Mouse (Mus musculus): ENCODE measurements around the gene Ddost. TPM values are rescaled to one million over a fixed set of nuclear protein-coding genes. Genes with fewer than 3 reads are reported as not detected.
A peak's percentile ranks its signal among the peaks of the same experiment; 100 is the strongest.

Ddost gene
- polyA plus RNA-seq, 1 experiment from 2014 or later, result 279 TPM

DNA sequence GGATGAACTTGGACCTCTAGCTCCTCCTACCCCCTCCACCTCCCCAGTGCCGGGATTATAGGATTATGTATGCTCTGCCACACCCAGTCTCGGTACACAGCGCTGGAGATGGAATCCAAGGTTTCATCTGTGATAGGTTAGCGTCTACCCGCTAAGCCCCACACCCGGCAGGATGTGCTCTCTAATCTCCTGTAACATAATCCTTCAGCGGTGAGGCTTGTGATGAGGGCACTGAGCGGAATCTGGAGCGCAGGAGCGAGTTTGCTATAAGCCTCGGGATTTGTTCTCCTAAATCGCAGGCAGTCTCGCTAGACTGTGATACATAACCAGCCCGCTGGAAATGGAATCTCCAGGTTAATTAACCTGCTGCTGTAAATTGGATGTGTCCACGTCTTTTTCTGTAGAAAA is 25.7 kb downstream of the Ddost start:
- Histone ChIP-seq H3K9me3 (0 out of 2 replicates have a peak, but pooled peaks cover 3% of the 10 kb centered on the region), H3K4me1 (peaks cover 27% of the 10 kb centered on the region), H3K36me3 (replicated peaks) (no peaks in the 10 kb centered on the region), H3K27ac (no peak overlapping the region), H3K4me3 (no peak overlapping the region), H3K27me3 (ENCODE audit: poor library complexity, severe bottlenecking) (peaks cover 17% of the 10 kb centered on the region)
- WGBS, result 9% methylated on average over 15 of the region's 15 CpGs
- peak; percentile 25 for DNase-seq (ENCODE audit: extremely low spot score, low spot score)

DNA sequence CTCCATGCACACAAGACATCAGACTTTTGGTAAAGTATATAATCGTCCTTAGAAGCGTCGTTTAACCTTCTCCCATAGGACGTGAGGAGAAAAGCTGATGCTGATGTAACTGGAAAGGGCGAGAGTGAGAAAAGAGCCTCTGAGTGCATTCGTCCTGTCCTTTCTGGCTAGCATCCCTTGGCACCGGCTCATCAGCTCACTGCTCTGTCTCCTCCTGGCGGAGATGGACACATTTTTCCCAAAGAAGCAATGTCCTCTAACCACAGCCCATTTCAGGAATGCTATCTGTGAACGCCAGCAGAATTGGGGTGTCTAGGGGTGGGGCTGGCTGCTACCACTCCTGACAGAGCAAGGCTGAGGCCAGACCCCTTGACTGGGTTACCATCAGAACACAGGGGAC is 27.1 kb downstream of the Ddost start:
- H3K27ac ChIP-seq, result no peak overlapping the region
- peaks cover 17% of the 10 kb centered on the region for H3K27me3 ChIP-seq (ENCODE audit: poor library complexity, severe bottlenecking)
- H3K4me3 ChIP-seq, result no peak overlapping the region
- no peaks in the 10 kb centered on the region for H3K36me3 ChIP-seq (replicated peaks)
- DNase-seq (ENCODE audit: extremely low spot score, low spot score), result no peak
- WGBS, result 86% methylated on average over 9 of the region's 9 CpGs
- peaks cover 15% of the 10 kb centered on the region for H3K4me1 ChIP-seq
- H3K9me3 ChIP-seq, result 0 out of 2 replicates have a peak, but pooled peaks cover 3% of the 10 kb centered on the region

DNA sequence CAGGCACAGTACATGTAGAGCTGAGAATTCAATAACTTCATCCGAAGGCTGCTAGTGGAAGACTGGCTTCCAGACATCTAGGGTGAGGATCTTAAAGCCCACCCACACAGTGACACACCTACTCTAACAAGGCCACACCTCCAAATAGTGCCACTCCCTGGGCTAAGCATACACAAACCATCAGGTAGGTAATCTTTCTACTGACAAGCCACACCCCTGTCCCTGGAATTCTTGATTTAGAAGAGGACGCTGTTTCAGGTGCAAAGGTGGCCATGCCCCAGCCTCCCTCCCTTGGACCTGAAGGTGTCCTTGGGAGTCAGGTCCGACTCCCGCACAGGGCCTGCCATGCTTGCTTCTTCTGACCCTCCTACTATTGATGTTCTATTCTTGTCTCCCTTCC is 28.6 kb downstream of the Ddost start:
- Histone ChIP-seq H3K27ac (no peak overlapping the region), H3K36me3 (replicated peaks) (no peaks in the 10 kb centered on the region), H3K27me3 (ENCODE audit: poor library complexity, severe bottlenecking) (peaks cover 17% of the 10 kb centered on the region), H3K4me3 (no peak overlapping the region), H3K4me1 (peaks cover 11% of the 10 kb centered on the region), H3K9me3 (0 out of 2 replicates have a peak, but pooled peaks cover under 1% of the 10 kb centered on the region)
- no peak for DNase-seq (ENCODE audit: extremely low spot score, low spot score)
- WGBS, result 89% methylated on average over 4 of the region's 4 CpGs

DNA sequence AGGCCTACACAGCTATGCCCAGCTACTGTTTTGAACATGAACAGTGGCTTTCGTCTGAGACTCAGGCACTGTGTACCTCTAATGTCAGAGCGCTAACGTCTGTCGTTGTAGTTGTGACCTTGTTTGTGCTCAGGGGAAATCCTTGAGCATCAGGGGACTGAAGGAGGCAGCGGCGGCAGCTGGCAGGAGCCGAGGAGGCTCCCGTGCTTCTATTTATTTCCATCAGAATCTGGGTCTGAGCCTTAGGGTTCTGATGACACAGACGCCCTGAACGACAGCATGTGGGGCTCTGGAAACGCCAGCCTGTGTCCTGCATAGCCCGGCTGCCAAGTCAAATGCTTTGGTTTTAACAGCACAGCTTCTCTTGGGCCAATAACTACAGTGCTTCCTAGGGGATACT is 30.5 kb downstream of the Ddost start:
- no peak overlapping the region for H3K4me3 ChIP-seq
- no peak for DNase-seq (ENCODE audit: extremely low spot score, low spot score)
- peaks cover 17% of the 10 kb centered on the region for H3K27me3 ChIP-seq (ENCODE audit: poor library complexity, severe bottlenecking)
- H3K9me3 ChIP-seq, result no peaks in the 10 kb centered on the region
- H3K36me3 ChIP-seq (replicated peaks), result no peaks in the 10 kb centered on the region
- 89% methylated on average over 12 of the region's 12 CpGs for WGBS
- peaks cover 10% of the 10 kb centered on the region for H3K4me1 ChIP-seq
- no peak overlapping the region for H3K27ac ChIP-seq

DNA sequence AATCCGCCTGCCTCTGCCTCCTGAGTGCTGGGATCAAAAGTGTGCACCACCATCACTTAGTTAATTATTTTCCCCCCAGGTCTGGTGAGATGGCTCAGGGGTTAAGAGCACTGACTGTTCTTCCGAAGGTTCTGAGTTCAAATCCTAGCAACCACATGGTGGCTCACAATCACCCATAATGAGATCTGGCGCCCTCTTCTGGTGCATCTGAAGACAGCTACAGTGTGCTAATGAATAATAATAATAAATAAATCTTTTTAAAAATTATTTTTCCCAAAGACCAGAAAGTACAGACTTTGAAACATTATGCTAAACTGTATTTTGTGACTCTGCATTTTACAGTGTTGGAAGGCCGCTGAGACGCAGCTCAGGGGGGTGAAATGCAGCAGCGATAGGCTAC is 31.1 kb downstream of the Ddost start:
- no peak overlapping the region for H3K27ac ChIP-seq
- H3K36me3 ChIP-seq (replicated peaks), result no peaks in the 10 kb centered on the region
- H3K9me3 ChIP-seq, result no peaks in the 10 kb centered on the region
- peaks cover 15% of the 10 kb centered on the region for H3K27me3 ChIP-seq (ENCODE audit: poor library complexity, severe bottlenecking)
- H3K4me1 ChIP-seq, result peaks cover 4% of the 10 kb centered on the region
- no peak for DNase-seq (ENCODE audit: extremely low spot score, low spot score)
- H3K4me3 ChIP-seq, result no peak overlapping the region
- 88% methylated on average over 6 of the region's 6 CpGs for WGBS

DNA sequence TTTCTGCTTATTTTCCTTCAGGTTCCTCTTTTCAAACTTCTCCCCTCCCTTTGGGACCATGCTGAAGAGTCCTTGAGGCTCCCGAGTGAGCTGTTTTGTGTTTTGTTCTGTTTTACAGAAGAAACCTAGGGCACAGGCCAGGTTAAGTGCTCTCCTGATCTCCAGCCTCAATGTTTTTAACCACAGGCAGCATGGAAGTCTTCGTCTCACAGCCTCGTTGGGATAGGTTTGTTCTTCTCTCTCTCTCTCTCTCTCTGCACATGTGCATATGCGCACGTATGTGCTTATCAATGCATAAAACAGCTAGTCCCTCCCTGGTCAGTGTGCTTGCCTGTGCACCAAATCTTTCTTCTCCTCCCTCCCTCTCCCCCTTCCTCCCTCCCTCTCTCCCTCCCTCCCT is 32.3 kb downstream of the Ddost start:
- Histone ChIP-seq H3K4me3 (no peak overlapping the region), H3K27me3 (ENCODE audit: poor library complexity, severe bottlenecking) (peaks cover 3% of the 10 kb centered on the region; the same call in 1 of the 2 replicates), H3K4me1 (no peaks in the 10 kb centered on the region), H3K27ac (no peak overlapping the region), H3K36me3 (replicated peaks) (no peaks in the 10 kb centered on the region), H3K9me3 (no peaks in the 10 kb centered on the region)
- no peak for DNase-seq (ENCODE audit: extremely low spot score, low spot score)
- 86% methylated on average over 5 of the region's 5 CpGs for WGBS

DNA sequence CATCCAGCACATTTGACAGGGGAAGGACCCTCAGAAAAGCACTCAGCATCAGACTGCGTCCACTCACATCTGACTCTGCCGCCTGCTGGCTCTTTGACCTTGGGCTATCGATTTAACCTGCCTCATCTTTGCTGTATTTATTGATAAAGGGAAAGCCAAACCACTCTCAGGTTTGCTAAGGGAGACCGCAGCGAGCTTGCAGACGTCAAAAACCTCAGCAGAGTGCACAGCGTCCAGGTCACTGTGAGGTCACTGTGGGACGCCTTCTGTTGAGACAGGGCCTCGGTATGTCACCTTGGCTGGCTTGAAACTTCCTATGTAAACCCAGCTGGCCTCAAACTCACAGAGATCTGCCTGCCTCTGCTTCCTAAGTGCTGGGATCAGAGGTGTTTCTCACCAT is 32.8 kb downstream of the Ddost start:
- no peak for DNase-seq (ENCODE audit: extremely low spot score, low spot score)
- Histone ChIP-seq H3K4me1 (no peaks in the 10 kb centered on the region), H3K27me3 (ENCODE audit: poor library complexity, severe bottlenecking) (no peaks in the 10 kb centered on the region), H3K36me3 (replicated peaks) (no peaks in the 10 kb centered on the region), H3K4me3 (no peak overlapping the region), H3K27ac (no peak overlapping the region), H3K9me3 (no peaks in the 10 kb centered on the region)
- WGBS, result 83% methylated on average over 9 of the region's 9 CpGs

DNA sequence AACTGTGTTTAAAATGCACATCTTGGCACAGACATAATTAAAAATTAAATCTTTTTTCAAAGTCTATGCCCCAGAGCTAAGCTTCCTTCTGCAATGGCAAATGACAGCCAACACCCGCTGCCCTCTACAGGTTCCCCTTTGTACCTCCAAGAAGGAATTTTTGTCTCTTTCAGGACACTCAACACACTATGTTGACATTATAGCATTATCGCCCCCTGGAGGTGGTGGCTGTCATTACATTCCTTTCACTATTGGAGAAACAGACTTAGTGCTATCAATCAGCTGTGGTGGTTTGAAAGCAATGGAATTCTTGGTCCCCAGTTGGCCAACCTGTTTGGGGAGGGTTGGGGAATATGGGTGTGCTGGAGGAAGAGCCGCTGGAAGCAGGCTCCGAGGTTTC is 35.4 kb downstream of the Ddost start:
- H3K27me3 ChIP-seq (ENCODE audit: poor library complexity, severe bottlenecking), result no peaks in the 10 kb centered on the region
- WGBS, result 35% methylated on average over 4 of the region's 4 CpGs
- H3K36me3 ChIP-seq (replicated peaks), result no peaks in the 10 kb centered on the region
- H3K27ac ChIP-seq, result no peak overlapping the region
- no peak for DNase-seq (ENCODE audit: extremely low spot score, low spot score)
- H3K4me1 ChIP-seq, result no peaks in the 10 kb centered on the region
- H3K9me3 ChIP-seq, result no peaks in the 10 kb centered on the region
- H3K4me3 ChIP-seq, result no peak overlapping the region

DNA sequence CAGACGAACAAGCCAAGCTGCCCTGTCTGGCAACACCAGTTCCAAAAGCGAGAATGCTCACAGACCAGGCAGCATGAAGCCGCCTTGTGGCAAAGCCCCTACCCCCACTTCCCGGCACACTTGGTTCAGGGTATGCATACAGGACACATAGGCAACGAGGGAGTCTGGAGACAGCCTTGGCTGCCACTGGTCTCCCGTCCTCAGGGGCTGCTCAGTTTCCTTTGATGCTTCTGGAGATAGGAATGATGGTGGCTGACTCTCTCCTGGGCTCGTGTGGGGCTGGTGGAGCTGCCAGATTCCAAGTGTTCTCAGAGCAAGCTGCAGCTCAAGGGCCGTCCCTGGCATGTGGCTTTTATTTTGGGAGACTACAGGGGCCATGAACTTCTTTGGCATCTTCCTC is 36.9 kb downstream of the Ddost start:
- 74% methylated on average over 8 of the region's 8 CpGs for WGBS
- no peak overlapping the region for H3K4me3 ChIP-seq
- H3K36me3 ChIP-seq (replicated peaks), result no peaks in the 10 kb centered on the region
- H3K27ac ChIP-seq, result no peak overlapping the region
- no peak for DNase-seq (ENCODE audit: extremely low spot score, low spot score)
- H3K4me1 ChIP-seq, result no peaks in the 10 kb centered on the region
- H3K9me3 ChIP-seq, result no peaks in the 10 kb centered on the region
- no peaks in the 10 kb centered on the region for H3K27me3 ChIP-seq (ENCODE audit: poor library complexity, severe bottlenecking)

DNA sequence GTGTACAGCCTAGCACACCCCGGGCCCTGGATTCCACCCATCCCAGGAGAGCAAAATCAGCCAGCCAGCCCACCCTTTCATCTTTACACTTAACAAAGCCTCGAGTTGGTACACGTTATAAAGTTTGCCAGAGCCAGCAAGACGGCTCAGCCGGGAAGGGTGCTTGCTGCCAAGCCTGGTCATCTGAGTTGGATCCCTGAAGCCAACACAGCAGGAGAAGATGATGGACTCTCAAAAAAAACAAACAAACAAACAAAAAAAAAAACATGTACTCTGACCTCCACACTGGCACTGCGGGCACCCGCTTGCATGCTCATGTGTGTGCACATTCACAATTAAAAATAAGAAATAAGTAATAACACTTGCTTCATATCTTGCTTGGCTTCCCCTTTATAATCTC is 37.5 kb downstream of the Ddost start:
- no peaks in the 10 kb centered on the region for H3K9me3 ChIP-seq
- no peaks in the 10 kb centered on the region for H3K36me3 ChIP-seq (replicated peaks)
- no peak overlapping the region for H3K27ac ChIP-seq
- no peak for DNase-seq (ENCODE audit: extremely low spot score, low spot score)
- no peaks in the 10 kb centered on the region for H3K27me3 ChIP-seq (ENCODE audit: poor library complexity, severe bottlenecking)
- no peak overlapping the region for H3K4me3 ChIP-seq
- 90% methylated on average over 7 of the region's 7 CpGs for WGBS
- no peaks in the 10 kb centered on the region for H3K4me1 ChIP-seq

DNA sequence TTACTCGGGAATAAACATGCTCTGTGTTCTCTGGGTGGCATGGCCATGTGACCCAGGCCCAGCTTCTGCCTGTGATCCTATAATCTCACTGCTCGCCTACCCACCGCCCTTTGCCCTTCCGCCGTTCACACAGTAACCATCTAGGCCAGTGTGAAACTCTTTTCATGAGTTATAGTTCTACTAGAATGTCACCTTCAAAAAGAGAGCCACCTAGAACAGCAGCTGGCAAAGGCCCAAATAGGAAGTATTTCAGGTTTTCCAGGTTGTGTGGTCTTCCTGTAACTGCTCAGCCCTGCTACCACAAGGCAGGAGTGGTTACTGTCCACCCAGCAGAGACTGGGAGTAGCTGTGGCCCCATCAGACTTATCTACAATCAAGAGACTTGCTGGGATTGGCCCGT is 38.2 kb downstream of the Ddost start:
- WGBS, result 89% methylated on average over 6 of the region's 6 CpGs
- Histone ChIP-seq H3K4me1 (no peaks in the 10 kb centered on the region), H3K27me3 (ENCODE audit: poor library complexity, severe bottlenecking) (no peaks in the 10 kb centered on the region), H3K27ac (no peak overlapping the region), H3K9me3 (no peaks in the 10 kb centered on the region), H3K4me3 (no peak overlapping the region), H3K36me3 (replicated peaks) (no peaks in the 10 kb centered on the region)
- no peak for DNase-seq (ENCODE audit: extremely low spot score, low spot score)

DNA sequence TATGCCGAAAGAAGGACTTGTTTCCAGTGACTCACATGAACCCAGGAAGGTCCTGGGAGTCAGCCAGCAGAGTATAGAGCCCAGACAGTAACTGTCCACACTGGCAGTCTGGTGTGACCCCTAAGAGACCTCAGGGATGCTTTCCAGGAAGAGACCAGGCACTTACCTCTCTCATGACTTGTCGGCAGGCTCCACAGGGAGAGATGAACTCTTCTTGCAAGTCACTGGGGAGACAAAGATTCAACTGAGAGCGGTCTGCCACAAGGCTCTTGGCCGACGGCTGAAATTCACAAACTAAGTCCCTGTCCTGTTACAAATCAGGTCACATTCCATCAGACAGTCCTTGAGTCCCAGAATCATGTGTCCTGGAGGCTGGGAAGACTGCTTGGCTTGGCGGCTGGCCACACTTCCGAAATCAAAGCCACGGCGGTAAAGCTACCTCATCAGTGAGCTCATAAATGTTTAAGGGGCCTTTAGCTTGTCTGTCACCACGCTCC is 38.9 kb downstream of the Ddost start:
- Histone ChIP-seq H3K9me3 (no peaks in the 10 kb centered on the region), H3K4me1 (no peaks in the 10 kb centered on the region), H3K36me3 (replicated peaks) (no peaks in the 10 kb centered on the region), H3K27me3 (ENCODE audit: poor library complexity, severe bottlenecking) (no peaks in the 10 kb centered on the region), H3K27ac (no peak overlapping the region), H3K4me3 (no peak overlapping the region)
- no peak for DNase-seq (ENCODE audit: extremely low spot score, low spot score)
- WGBS, result 88% methylated on average over 10 of the region's 10 CpGs

DNA sequence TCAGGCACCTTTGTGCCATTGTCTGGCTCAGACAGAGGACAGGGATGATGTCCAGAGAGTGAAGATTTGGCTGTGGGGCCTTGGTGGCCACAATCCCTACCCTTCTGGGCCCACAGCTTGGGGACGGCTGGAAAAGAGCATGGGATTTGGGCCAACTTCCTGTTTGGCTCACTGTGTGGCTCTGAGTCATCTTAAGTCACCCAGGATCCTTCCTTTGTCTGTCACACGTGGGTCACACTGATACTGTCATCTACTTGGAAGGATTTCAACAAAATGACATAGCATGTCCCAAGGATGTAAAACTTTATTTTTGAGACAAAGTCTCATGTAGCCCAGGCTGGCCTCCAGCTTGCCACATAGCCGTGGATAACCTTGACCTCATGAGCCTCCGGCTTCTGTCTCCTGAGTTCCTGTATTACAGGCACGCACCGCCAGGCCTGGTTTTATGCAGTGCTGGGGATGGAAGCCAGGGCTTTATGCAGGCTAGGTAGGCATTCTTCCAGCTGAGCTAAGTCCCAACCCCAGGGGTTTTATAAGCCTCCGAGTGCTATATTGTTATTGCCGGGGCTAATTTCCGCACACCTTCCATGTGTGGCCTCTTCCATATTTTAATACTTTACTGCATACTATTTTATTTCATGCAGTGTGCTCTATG is 40.5 kb downstream of the Ddost start:
- WGBS, result 84% methylated on average over 9 of the region's 9 CpGs
- no peaks in the 10 kb centered on the region for H3K27me3 ChIP-seq (ENCODE audit: poor library complexity, severe bottlenecking)
- H3K27ac ChIP-seq, result no peak overlapping the region
- no peaks in the 10 kb centered on the region for H3K9me3 ChIP-seq
- no peaks in the 10 kb centered on the region for H3K4me1 ChIP-seq
- DNase-seq (ENCODE audit: extremely low spot score, low spot score), result no peak
- H3K36me3 ChIP-seq (replicated peaks), result no peaks in the 10 kb centered on the region
- H3K4me3 ChIP-seq, result no peak overlapping the region

DNA sequence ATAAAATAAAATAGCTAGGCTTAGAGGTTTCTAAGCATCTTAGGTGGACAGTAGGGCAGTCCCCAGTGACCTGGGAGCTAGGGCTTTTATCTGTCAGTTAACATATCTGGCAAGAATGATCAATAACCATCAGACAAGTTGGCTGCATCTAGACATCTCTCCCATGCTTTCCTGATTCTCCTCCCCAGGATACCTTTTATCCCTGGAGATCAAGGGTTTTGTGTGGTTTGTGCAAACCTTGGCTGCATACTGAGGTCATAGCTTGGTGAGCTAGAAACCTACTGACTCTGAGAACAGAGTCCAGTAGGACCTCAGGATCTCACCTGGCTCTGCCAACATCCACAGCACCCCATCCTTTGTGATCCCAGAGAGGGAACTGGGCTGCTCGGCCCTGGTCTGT is 42.8 kb downstream of the Ddost start:
- DNase-seq (ENCODE audit: extremely low spot score, low spot score), result no peak
- WGBS, result 89% methylated on average over 1 of the region's 1 CpGs
- Histone ChIP-seq H3K4me3 (no peak overlapping the region), H3K27me3 (ENCODE audit: poor library complexity, severe bottlenecking) (no peaks in the 10 kb centered on the region), H3K9me3 (no peaks in the 10 kb centered on the region; the same call in 1 of the 2 replicates), H3K4me1 (no peaks in the 10 kb centered on the region), H3K27ac (no peak overlapping the region), H3K36me3 (replicated peaks) (no peaks in the 10 kb centered on the region)
